Mouse (Mus musculus): ENCODE results near the gene Midn. TPM values are rescaled to one million over a fixed set of nuclear protein-coding genes. Genes with fewer than 3 reads are reported as not detected.

Midn gene
- total and polyA plus RNA-seq, 3 experiments = 8.1 to 26.7 TPM; not detected in 1

GRCm38 (mm10) chr10:80100982-80101381 is 47.1 kb upstream of the Midn start:
- Histone ChIP-seq H3K27me3 (ENCODE audit: control insufficient read depth in 1 of 2, insufficient read depth in 2 of 2, low read length in 2 of 2) (no peaks in the 10 kb centered on the region), H3K36me3 (ENCODE audit: control insufficient read depth in 1 of 2, insufficient read depth in 2 of 2, low read length in 2 of 2) (peaks cover 0 to 21% of the 10 kb centered on the region in 2 experiments; a peak in 3 of 4 replicates), H3K4me3 (ENCODE audit: control insufficient read depth in 1 of 2, insufficient read depth in 1 of 2, low read depth in 2 of 2, low read length in 2 of 2) (peak overlapping the region in 1 of 2 experiments; percentile 99; a peak in 1 of 4 replicates), H3K4me1 (ENCODE audit: control insufficient read depth in 1 of 2, insufficient read depth in 2 of 2, low read length in 2 of 2) (peaks cover 13 to 41% of the 10 kb centered on the region in 2 experiments), H3K9me3 (replicated peaks; ENCODE audit: insufficient read depth, low read length) (no peaks in the 10 kb centered on the region), H3K79me2 (ENCODE audit: control insufficient read depth, insufficient read depth, low read length, poor library complexity) (peaks cover 47% of the 10 kb centered on the region), H3K9ac (ENCODE audit: control insufficient read depth, low read depth, low read length, poor library complexity, severe bottlenecking) (no peak overlapping the region), H3K27ac (ENCODE audit: control insufficient read depth, low read depth, low read length) (no peak overlapping the region)
- TF ChIP-seq ZNF384 (IDR thresholded peaks at IDR 0.05; ENCODE audit: low read depth, low read length) = peak; percentile 40; the same call in 1 of the 2 replicates
- no peak for TF ChIP-seq MAX (IDR thresholded peaks at IDR 0.05; ENCODE audit: low read length)
- no peak for DNase-seq (ENCODE audit: low read depth, low spot score)

GRCm38 (mm10) chr10:80102216-80102915 is 45.7 kb upstream of the Midn start:
- Histone ChIP-seq H3K4me1 (ENCODE audit: control insufficient read depth in 1 of 2, insufficient read depth in 2 of 2, low read length in 2 of 2) (peaks cover 13 to 40% of the 10 kb centered on the region in 2 experiments), H3K27me3 (ENCODE audit: control insufficient read depth in 1 of 2, insufficient read depth in 2 of 2, low read length in 2 of 2) (no peaks in the 10 kb centered on the region), H3K36me3 (ENCODE audit: control insufficient read depth in 1 of 2, insufficient read depth in 2 of 2, low read length in 2 of 2) (peaks cover 0 to 22% of the 10 kb centered on the region in 2 experiments; a peak in 2 of 4 replicates), H3K79me2 (ENCODE audit: control insufficient read depth, insufficient read depth, low read length, poor library complexity) (peaks cover 41% of the 10 kb centered on the region), H3K9ac (ENCODE audit: control insufficient read depth, low read depth, low read length, poor library complexity, severe bottlenecking) (peak overlapping the region; percentile 99), H3K4me3 (ENCODE audit: control insufficient read depth in 1 of 2, insufficient read depth in 1 of 2, low read depth in 2 of 2, low read length in 2 of 2) (peak overlapping the region; percentile 85 to 99), H3K27ac (ENCODE audit: control insufficient read depth, low read depth, low read length) (peak overlapping the region; percentile 68), H3K9me3 (replicated peaks; ENCODE audit: insufficient read depth, low read length) (no peaks in the 10 kb centered on the region)
- DNase-seq (ENCODE audit: low read depth, low spot score) = peak; percentile 91
- TF ChIP-seq POLR2AphosphoS5 (IDR thresholded peaks at IDR 0.05; ENCODE audit: borderline replicate concordance, low read depth, low read length) (no peak), SIN3A (IDR thresholded peaks at IDR 0.05; ENCODE audit: low read length) (peak; percentile 85), MAFK (IDR thresholded peaks at IDR 0.05; ENCODE audit: borderline replicate concordance, low read depth, low read length) (0 out of 2 replicates have a peak, but pooled peaks have one; percentile 13), MXI1 (IDR thresholded peaks at IDR 0.05; ENCODE audit: low read depth, low read length) (peak; percentile 50; the same call in 1 of the 2 replicates), SMC3 (IDR thresholded peaks at IDR 0.05; ENCODE audit: low read depth, low read length) (no peak), GABPA (IDR thresholded peaks at IDR 0.05; ENCODE audit: low read depth, low read length) (no peak), ELF1 (IDR thresholded peaks at IDR 0.05; ENCODE audit: low read depth, low read length) (peak; percentile 100), E2F4 (IDR thresholded peaks at IDR 0.05; ENCODE audit: borderline replicate concordance, low read depth, low read length) (no peak), RAD21 (IDR thresholded peaks at IDR 0.05; ENCODE audit: low read depth, low read length) (no peak), ZC3H11A (IDR thresholded peaks at IDR 0.05; ENCODE audit: low read depth, low read length) (no peak), POLR2AphosphoS2 (IDR thresholded peaks at IDR 0.05; ENCODE audit: low read length) (peak; percentile 50), MYB (IDR thresholded peaks at IDR 0.05; ENCODE audit: low read depth, low read length) (no peak), ZNF384 (IDR thresholded peaks at IDR 0.05; ENCODE audit: low read depth, low read length) (no peak), UBTF (IDR thresholded peaks at IDR 0.05; ENCODE audit: borderline replicate concordance, insufficient read depth, low read depth, low read length) (no peak), CHD1 (IDR thresholded peaks at IDR 0.05; ENCODE audit: low read depth, low read length) (no peak), HCFC1 (IDR thresholded peaks at IDR 0.05; ENCODE audit: low read depth, low read length) (peak; percentile 83), RCOR1 (IDR thresholded peaks at IDR 0.05; ENCODE audit: low read depth, low read length) (no peak), MAX (IDR thresholded peaks at IDR 0.05; ENCODE audit: low read length) (no peak), BHLHE40 (IDR thresholded peaks at IDR 0.05; ENCODE audit: borderline replicate concordance, low read depth, low read length) (no peak), POLR2A (IDR thresholded peaks at IDR 0.05; ENCODE audit: control insufficient read depth in 1 of 2, insufficient read depth in 1 of 2, low read depth in 1 of 2, low read length in 2 of 2, poor library complexity in 1 of 2) (peak; percentile 79 to 80; a peak in 3 of 4 replicates), USF1 (IDR thresholded peaks at IDR 0.05; ENCODE audit: low read depth, low read length) (no peak), ETS1 (IDR thresholded peaks at IDR 0.05; ENCODE audit: low read depth, low read length) (peak; percentile 29; the same call in 1 of the 2 replicates), ZMIZ1 (IDR thresholded peaks at IDR 0.05; ENCODE audit: low read depth, low read length) (no peak), MAZ (IDR thresholded peaks at IDR 0.05; ENCODE audit: low read depth, low read length) (peak; percentile 26; the same call in 1 of the 2 replicates), NRF1 (IDR thresholded peaks at IDR 0.05; ENCODE audit: insufficient read depth, low read depth, low read length, poor library complexity, severe bottlenecking) (0 out of 2 replicates have a peak, but pooled peaks have one; percentile 33), MYC (IDR thresholded peaks at IDR 0.05; ENCODE audit: low read depth, low read length) (no peak), JUND (IDR thresholded peaks at IDR 0.05; ENCODE audit: low read depth, low read length) (no peak), TAL1 (IDR thresholded peaks at IDR 0.05; ENCODE audit: low read length) (no peak), CTCF (IDR thresholded peaks at IDR 0.05 in 2 of 3, conservative IDR thresholded peaks at IDR 0.05 in 1 of 3; ENCODE audit: control insufficient read depth in 1 of 3, insufficient read depth in 1 of 3, low read depth in 2 of 3, low read length in 3 of 3, poor library complexity in 1 of 3, severe bottlenecking in 1 of 3) (no peak), EP300 (IDR thresholded peaks at IDR 0.05; ENCODE audit: low read depth in 1 of 2, low read length in 2 of 2) (no peak)

Data from MEL (cell line).